In genomic region chr7:145173116-145173515, GRCm38 (mm10) we compare ENCODE assay signal across 11 mouse cellular contexts. TPM values are rescaled to one million over a fixed set of nuclear protein-coding genes. Genes with fewer than 3 reads are reported as not detected.
DNase-seq lines count a peak whose midpoint lies in the region; ATAC-seq and TF ChIP-seq lines count a peak whose summit lies in the region.
"Had no signal": no experiment of that assay in that cellular context is flagged by ENCODE, and none has a peak within 500 bp of the region (broad histone marks: within the 10 kb centered on the region; RNA-seq: fewer than 3 reads in every experiment).

No protein-coding gene starts in this region.

- no peaks in the 10 kb centered on the region for H3K27me3 ChIP-seq in kidney, postnatal 0 days (ENCODE audit: insufficient read depth, low read length)
- H3K27me3 ChIP-seq in hindbrain, embryonic 15.5 days: peaks cover 6% of the 10 kb centered on the region
- peaks cover 4% of the 10 kb centered on the region; the same call in 1 of the 2 replicates for H3K27me3 ChIP-seq in neural tube, embryonic 15.5 days (replicated peaks)

- ATAC-seq in kidney, postnatal 0 days (replicated peaks; ENCODE audit: low FRiP score, low read depth): no peak; the same call in 1 of the 2 replicates
- ATAC-seq in hindbrain, embryonic 15.5 days (ENCODE audit: low FRiP score, low read depth): peak; percentile 75; the same call in 1 of the 2 replicates
- peak; percentile 68; the same call in 1 of the 2 replicates for ATAC-seq in neural tube, embryonic 15.5 days (ENCODE audit: low FRiP score)

- no peaks in the 10 kb centered on the region for H3K36me3 ChIP-seq in kidney, postnatal 0 days (ENCODE audit: insufficient read depth, low read length)
- no peaks in the 10 kb centered on the region for H3K36me3 ChIP-seq in hindbrain, embryonic 15.5 days
- H3K36me3 ChIP-seq in neural tube, embryonic 15.5 days: no peaks in the 10 kb centered on the region
- H3K36me3 ChIP-seq: liver, embryonic 15.5 days had no signal

- H3K9ac ChIP-seq in kidney, postnatal 0 days (ENCODE audit: low read depth, low read length): no peak overlapping the region
- peak overlapping the region; percentile 25; the same call in 1 of the 2 replicates for H3K9ac ChIP-seq in hindbrain, embryonic 15.5 days
- no peak overlapping the region for H3K9ac ChIP-seq in neural tube, embryonic 15.5 days (replicated peaks)
- H3K9ac ChIP-seq: liver, embryonic 15.5 days had no signal

- H3K27ac ChIP-seq in kidney, postnatal 0 days: no peak overlapping the region
- no peak overlapping the region for H3K27ac ChIP-seq in hindbrain, embryonic 15.5 days (replicated peaks)
- H3K27ac ChIP-seq in neural tube, embryonic 15.5 days (replicated peaks): no peak overlapping the region
- H3K27ac ChIP-seq: liver, embryonic 15.5 days had no signal

- 0 out of 2 replicates have a peak, but pooled peaks cover 3% of the 10 kb centered on the region for H3K4me1 ChIP-seq in kidney, postnatal 0 days (replicated peaks; ENCODE audit: insufficient read depth, low read length)
- H3K4me1 ChIP-seq in hindbrain, embryonic 15.5 days (replicated peaks): peaks cover 13% of the 10 kb centered on the region
- H3K4me1 ChIP-seq in neural tube, embryonic 15.5 days: peaks cover 11% of the 10 kb centered on the region
- H3K4me1 ChIP-seq: liver, embryonic 15.5 days had no signal

- DNase-seq in kidney, postnatal 0 days (ENCODE audit: low spot score): peak; percentile 50
- no peak for DNase-seq in kidney, adult 9 months
- DNase-seq in embryo, embryonic 9.5 days (ENCODE audit: extremely low spot score): peak; percentile 26
- no peak for DNase-seq in adrenal gland, adult 18-20 months (ENCODE audit: low spot score in 2 of 2)
- no peak for DNase-seq in adrenal gland, adult 8-10 months
- DNase-seq in right cerebral cortex, adult 18-20 months: no peak
- DNase-seq: right cerebral cortex, postnatal 25 days had no signal

- no peak for TF ChIP-seq CTCF in kidney, postnatal 0 days (IDR thresholded peaks at IDR 0.05; ENCODE audit: low read depth)

- H3K4me3 ChIP-seq in kidney, postnatal 0 days (replicated peaks; ENCODE audit: low read depth, low read length): no peak overlapping the region
- no peak overlapping the region for H3K4me3 ChIP-seq in hindbrain, embryonic 15.5 days
- no peak overlapping the region for H3K4me3 ChIP-seq in neural tube, embryonic 15.5 days (replicated peaks)
- H3K4me3 ChIP-seq: liver, embryonic 15.5 days had no signal

- H3K4me2 ChIP-seq in kidney, postnatal 0 days (ENCODE audit: low read length): 0 out of 2 replicates have a peak overlapping the region, but pooled peaks have one; percentile 16
- H3K4me2 ChIP-seq in hindbrain, embryonic 15.5 days: peak overlapping the region; percentile 40
- H3K4me2 ChIP-seq in neural tube, embryonic 15.5 days: peak overlapping the region; percentile 38
- H3K4me2 ChIP-seq: liver, embryonic 15.5 days had no signal

- H3K9me3 ChIP-seq in kidney, postnatal 0 days (replicated peaks; ENCODE audit: low read length): no peaks in the 10 kb centered on the region
- H3K9me3 ChIP-seq in hindbrain, embryonic 15.5 days: no peaks in the 10 kb centered on the region
- no peaks in the 10 kb centered on the region for H3K9me3 ChIP-seq in neural tube, embryonic 15.5 days (replicated peaks)
- H3K9me3 ChIP-seq: liver, embryonic 15.5 days had no signal

- 23% methylated on average over 12 of the region's 12 CpGs for WGBS in kidney, postnatal 0 days
- 3% methylated on average over 12 of the region's 12 CpGs for WGBS in hindbrain, embryonic 15.5 days
- 7% methylated on average over 12 of the region's 12 CpGs for WGBS in neural tube, embryonic 15.5 days

RNA-seq across cellular contexts. Expression of gene 1810010D01Rik, which starts 34.8 kb away (rescaled TPM):
- not detected in 2 replicates for polyA plus RNA-seq in kidney, postnatal 0 days (2015; fragmentation: Nextera tagmentation; extraction: Ambion mirVana)
- polyA plus RNA-seq in hindbrain, embryonic 15.5 days (2015; fragmentation: Nextera tagmentation; extraction: Ambion mirVana): not detected in 2 replicates
- 0.59 TPM in 1 of 2 replicates, not detected in the other for polyA plus RNA-seq in neural tube, embryonic 15.5 days (2015; fragmentation: Nextera tagmentation; extraction: Ambion mirVana)
- not detected for total RNA-seq in adrenal gland, adult 18-20 months (2021)
- total RNA-seq in adrenal gland, adult 8-10 months (2022): 1 to 10 TPM in 1 of 4 experiments, under 1 TPM in 1, not detected in 2; 0.84 to 1.9 TPM
- total RNA-seq: MEL had no signal

Comparison
In these comparisons a context has a peak if more than half of its experiments do, and no peak if none do; other contexts are left out.
1. DNase-seq: peak in kidney, postnatal 0 days (single experiment) and embryo, embryonic 9.5 days (single experiment); none in kidney, adult 9 months (single experiment), adrenal gland, adult 18-20 months (0 of 2), adrenal gland, adult 8-10 months (single experiment) and right cerebral cortex, adult 18-20 months (single experiment).
2. Peak in every context shown above with its lines, with median percentiles within 50 percentile points of each other: H3K4me2 ChIP-seq.